Mouse (Mus musculus): Measurements from ENCODE around the gene Prdm11. TPM values are rescaled to one million over a fixed set of nuclear protein-coding genes. Genes with fewer than 3 reads are reported as not detected.

Gene Prdm11
- polyA plus RNA-seq (2012; rRNA removed), result 1.6 and 2.2 TPM in 2 replicates

DNA sequence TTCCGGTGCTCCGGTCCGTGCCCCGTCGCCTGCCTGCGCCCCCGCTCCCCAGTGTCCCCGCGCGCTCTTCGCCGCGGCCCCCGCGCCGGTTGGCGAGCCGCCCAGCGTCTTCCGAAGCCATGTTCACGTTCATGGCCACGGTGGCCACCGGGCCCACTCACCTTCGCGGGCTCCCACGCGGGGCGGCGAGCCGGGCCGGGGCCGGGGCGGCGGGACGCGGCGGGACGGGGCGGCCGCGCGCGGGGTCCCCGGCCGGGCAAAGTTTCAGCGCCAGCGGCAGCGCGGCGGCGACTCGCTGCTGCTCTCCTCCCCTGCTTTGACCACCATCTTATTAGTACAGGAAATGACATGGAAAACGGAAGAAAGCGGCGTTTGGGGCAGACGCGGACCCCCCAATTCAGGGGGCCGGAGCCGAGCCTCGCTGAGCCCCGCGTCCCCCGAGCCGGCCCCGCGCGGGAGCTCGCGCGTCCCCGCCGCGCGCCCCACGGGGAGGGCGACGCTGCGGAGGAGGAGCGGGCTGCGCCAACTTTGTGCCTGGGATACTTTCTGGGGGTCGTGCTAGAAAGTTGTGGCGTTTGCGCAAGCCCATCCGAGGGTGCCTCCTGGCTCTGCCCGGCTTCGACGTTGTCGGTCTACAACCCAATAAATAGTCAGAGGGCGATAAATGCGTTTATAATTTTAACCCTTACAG is at the start of gene Prdm11:
Gene Prdm11, minus strand, starts transcription at position 350 of the 691 bp plus-strand sequence.

Other genes with a start within 250 kb of the Prdm11 start
- gene Syt13, start 131.1 kb downstream of the Prdm11 start, polyA plus RNA-seq (2012; rRNA removed), result 3.1 TPM in 2 replicates
- gene Trp53i11, start 141.4 kb upstream of the Prdm11 start, polyA plus RNA-seq (2012; rRNA removed), result 40.8 and 45.9 TPM in 2 replicates